Mouse (Mus musculus) bone marrow, adult 2 months (tissue): ENCODE data around the gene Cfap45.

ENCODE experiments used
- CTCF ChIP-seq: fragments of 200-500 bp; IDR thresholded peaks from 2 replicates; pipeline ENCODE4 v1.5.1; 2011; ENCODE audit warnings: low read length, control low read depth; ENCODE audit not compliant: control insufficient read depth, insufficient read depth
- POLR2A ChIP-seq: fragments of 200-500 bp; IDR thresholded peaks from 2 replicates; pipeline ENCODE4 v1.6.1; 2011; ENCODE audit warnings: low read depth, mild to moderate bottlenecking, control low read depth, low read length, borderline replicate concordance; ENCODE audit not compliant: control insufficient read depth

DNA sequence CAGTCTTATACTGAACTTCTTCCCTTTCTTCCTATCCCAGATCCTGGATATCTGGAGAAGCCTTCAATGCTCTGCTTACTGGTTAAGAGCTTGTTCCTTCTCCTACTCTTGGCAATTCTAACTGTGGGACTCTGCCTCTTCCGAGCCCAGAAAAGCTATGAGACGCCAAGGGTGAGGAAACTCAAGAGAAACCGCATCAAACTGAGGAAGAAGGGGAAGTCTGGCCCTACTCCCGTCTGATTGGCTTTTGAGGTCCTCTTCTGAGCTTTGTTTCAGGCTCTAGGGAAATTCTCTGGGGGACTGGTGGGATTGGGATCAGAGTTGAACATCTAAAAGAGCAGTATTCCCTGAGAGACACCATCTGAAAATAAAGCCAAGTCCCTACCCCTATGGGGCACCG is 42.6 kb upstream of the Cfap45 start:
- TF ChIP-seq CTCF (no peak), POLR2A (no peak)
